Mouse (Mus musculus) spleen, adult 2 months (tissue): Measurements from ENCODE around the gene Vdr.

Experiments
- CTCF ChIP-seq: fragments of 200-500 bp; IDR thresholded peaks from 2 replicates; pipeline ENCODE4 v1.5.1; 2011; ENCODE audit warnings: mild to moderate bottlenecking, inconsistent platforms; ENCODE audit not compliant: insufficient read depth, insufficient read length, insufficient replicate concordance; ENCODE audit errors: extremely low read depth
- POLR2A ChIP-seq: fragments of 200-500 bp; IDR thresholded peaks from 2 replicates; pipeline ENCODE4 v1.6.1; 2011; ENCODE audit warnings: low read depth, low read length, inconsistent platforms

DNA sequence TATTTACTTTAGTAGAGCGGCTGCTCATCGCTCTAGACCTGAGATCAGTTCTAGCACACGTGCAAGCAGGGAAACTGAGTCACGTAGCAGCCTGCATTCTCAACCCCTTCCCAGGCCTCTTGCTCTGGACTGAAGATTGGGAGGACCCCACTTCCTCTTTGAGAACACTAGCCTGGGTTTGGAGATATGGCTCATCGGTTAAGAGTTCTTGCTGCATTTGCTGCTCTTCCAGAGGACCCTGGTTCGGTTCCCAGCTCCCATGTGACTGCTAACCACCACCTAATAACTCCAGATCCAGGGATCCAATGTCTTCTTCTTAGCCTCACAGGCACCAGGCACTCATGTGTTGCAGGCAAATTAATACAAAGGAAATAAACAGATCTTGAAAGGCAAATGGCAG lies 69.0 kb downstream of the Vdr start:
- TF ChIP-seq POLR2A (no peak), CTCF (no peak)
